Mouse (Mus musculus): ENCODE measurements around the gene Edn1. TPM values are rescaled to one million over a fixed set of nuclear protein-coding genes. Genes with fewer than 3 reads are reported as not detected.

The Edn1 gene
- polyA plus RNA-seq, 1 experiment from 2014 or later: 10.6 TPM

GRCm38 (mm10) chr13:42346414-42346813 lies 45.1 kb downstream of the Edn1 start:
- Histone ChIP-seq H3K4me3 (ENCODE audit: low read depth, low read length) (no peak overlapping the region), H3K9me3 (ENCODE audit: low read length) (no peaks in the 10 kb centered on the region), H3K9ac (replicated peaks; ENCODE audit: low read depth) (no peak overlapping the region), H3K27me3 (replicated peaks; ENCODE audit: insufficient read depth, low read length) (no peaks in the 10 kb centered on the region), H3K27ac (ENCODE audit: low read length) (no peak overlapping the region), H3K36me3 (ENCODE audit: insufficient read depth, low read length) (no peaks in the 10 kb centered on the region), H3K4me1 (ENCODE audit: insufficient read depth, low read depth, low read length) (no peaks in the 10 kb centered on the region), H3K4me2 (replicated peaks; ENCODE audit: low read depth, low read length) (no peak overlapping the region)
- ATAC-seq (no peak), DNase-seq (ENCODE audit: low spot score) (no peak)
- 53% methylated on average over 7 of the region's 7 CpGs for WGBS
- TF ChIP-seq EP300 (IDR thresholded peaks at IDR 0.05) (no peak), CTCF (IDR thresholded peaks at IDR 0.05) (no peak)

GRCm38 (mm10) chr13:42351675-42352074 lies 50.4 kb downstream of the Edn1 start:
- no peaks in the 10 kb centered on the region for H3K27me3 ChIP-seq (replicated peaks; ENCODE audit: insufficient read depth, low read length)
- H3K4me1 ChIP-seq (ENCODE audit: insufficient read depth, low read depth, low read length): no peaks in the 10 kb centered on the region
- no peaks in the 10 kb centered on the region for H3K36me3 ChIP-seq (ENCODE audit: insufficient read depth, low read length)
- TF ChIP-seq CTCF (IDR thresholded peaks at IDR 0.05): no peak
- TF ChIP-seq EP300 (IDR thresholded peaks at IDR 0.05): no peak
- H3K9me3 ChIP-seq (ENCODE audit: low read length): no peaks in the 10 kb centered on the region
- H3K9ac ChIP-seq (replicated peaks; ENCODE audit: low read depth): no peak overlapping the region
- WGBS: 51% methylated on average over 7 of the region's 7 CpGs
- H3K4me3 ChIP-seq (ENCODE audit: low read depth, low read length): no peak overlapping the region
- H3K27ac ChIP-seq (ENCODE audit: low read length): no peak overlapping the region
- DNase-seq (ENCODE audit: low spot score): no peak
- H3K4me2 ChIP-seq (replicated peaks; ENCODE audit: low read depth, low read length): no peak overlapping the region
- ATAC-seq: no peak

Other genes starting within 250 kb of the Edn1 start
- 7.7 and 11.3 TPM in 2 replicates for gene Hivep1, start 249.5 kb upstream of the Edn1 start, polyA plus RNA-seq (2015; fragmentation: Nextera tagmentation; extraction: Ambion mirVana)